Mouse (Mus musculus) monocyte, adult 5-6 weeks (primary cell): Measurements from ENCODE around the gene Srbd1. TPM values are rescaled to one million over a fixed set of nuclear protein-coding genes. Genes with fewer than 3 reads are reported as not detected.

ENCODE experiments used
- ATAC-seq: fragments of 153-309, 156-312 bp; replicated peaks from 2 replicates; pipeline ENCODE4 v1.8.0; 2017; ENCODE audit warnings: mild to moderate bottlenecking; ENCODE audit not compliant: low TSS enrichment, insufficient number of reproducible peaks, severe bottlenecking, poor library complexity, low FRiP score
- total RNA-seq: library from RNA; stranded (forward); fragments of 200-1000, 200-491, 200-594 nt; gene quantifications from 3 replicates; pipeline ENCODE4 v1.2.3, GENCODE M21; 2017

The Srbd1 gene
- total RNA-seq, 1 experiment from 2014 or later = 29.5 TPM

DNA sequence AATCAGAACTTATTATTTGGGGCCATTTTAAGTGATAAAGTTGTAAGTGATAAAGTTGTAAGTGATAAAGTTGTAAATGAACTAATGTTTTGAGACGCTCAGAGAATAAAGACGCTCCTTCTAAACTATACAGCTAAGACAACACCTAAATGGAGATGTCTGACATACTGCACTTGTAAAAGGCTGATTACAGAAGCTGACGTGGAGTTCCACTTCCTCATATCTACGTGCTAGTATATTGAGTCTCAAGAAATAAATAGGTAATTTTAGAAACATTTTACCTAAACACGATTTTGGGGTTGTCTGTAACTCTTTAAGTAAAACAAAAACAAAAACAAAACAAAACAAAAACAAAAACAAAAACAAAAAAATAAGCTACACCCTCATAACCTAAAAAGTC is 84.1 kb downstream of the Srbd1 start:
- ATAC-seq = no peak

DNA sequence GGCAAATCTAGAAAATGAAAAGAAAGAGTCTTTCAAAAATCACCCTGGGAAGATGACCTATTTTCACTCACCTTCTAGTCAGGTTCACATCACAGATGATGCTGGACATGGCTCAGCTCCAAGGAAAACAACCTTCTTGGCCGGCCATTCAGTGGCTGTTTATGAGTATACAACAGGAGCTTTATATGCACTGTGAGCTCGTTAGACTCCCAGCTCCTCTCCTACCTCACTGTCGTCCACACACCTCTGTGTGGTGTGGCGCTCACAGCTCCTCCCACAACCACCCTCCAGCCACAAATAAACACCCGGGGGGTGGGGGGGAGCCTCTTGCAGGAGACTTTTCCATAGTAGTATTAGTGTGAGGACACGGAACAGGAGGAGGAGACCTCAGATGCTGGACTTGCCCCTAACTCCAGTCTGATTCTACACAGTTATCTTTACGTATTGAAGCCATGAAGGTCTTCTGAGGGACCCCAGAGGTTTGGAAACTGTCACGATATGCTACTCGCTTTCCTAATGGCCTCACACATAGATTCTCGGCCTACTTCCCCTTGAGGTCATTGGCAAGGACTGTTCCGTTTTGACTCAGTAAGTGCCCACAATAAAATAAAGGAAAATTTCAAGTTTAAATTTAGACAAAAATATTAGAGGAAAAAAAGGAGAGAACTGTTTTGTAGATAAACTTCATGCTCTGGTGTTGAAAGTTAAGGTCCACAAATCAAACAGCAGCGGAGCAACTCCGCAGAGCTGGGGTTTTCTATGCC is 104.6 kb downstream of the Srbd1 start:
- ATAC-seq = no peak

DNA sequence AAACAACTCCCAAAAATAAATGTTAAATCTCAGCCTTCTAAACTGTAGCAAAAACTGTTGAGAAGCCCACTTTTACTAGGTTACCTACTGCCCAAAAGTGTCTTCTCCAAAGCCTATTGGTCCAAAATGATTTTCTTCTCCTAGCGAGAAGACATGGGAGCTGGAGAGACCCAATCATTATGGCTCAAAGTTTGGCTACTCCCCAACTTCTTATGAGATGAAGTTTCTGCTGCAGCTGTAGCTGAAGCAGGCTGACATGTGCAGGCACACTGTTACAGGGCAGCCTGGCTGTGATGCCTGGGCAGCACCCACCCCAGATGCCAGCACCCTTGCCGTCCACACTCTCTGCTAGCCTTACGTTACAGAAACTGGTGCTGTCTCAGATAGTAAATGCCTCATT is 105.2 kb downstream of the Srbd1 start:
- ATAC-seq = no peak

DNA sequence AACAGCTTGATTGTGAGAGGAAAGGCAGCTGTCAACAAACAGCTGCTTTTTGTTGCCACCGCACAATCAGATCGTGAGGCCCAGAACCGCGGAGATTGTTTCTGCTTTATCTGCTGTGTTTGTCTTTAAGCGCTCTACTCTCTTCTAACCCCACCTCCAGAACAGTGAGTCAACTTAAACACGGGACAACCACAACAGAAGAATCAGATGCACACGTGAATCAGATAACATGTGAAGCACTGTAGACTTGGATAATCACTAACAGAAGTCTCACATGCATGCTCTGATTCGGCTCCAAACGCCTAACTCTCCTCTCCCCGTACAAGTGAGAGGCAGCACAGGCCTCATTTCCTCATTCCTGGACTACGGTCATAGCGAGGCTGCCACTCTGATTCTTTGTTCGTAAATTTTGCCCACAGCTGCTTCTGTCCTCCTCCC is 106.7 kb downstream of the Srbd1 start:
- ATAC-seq = no peak

DNA sequence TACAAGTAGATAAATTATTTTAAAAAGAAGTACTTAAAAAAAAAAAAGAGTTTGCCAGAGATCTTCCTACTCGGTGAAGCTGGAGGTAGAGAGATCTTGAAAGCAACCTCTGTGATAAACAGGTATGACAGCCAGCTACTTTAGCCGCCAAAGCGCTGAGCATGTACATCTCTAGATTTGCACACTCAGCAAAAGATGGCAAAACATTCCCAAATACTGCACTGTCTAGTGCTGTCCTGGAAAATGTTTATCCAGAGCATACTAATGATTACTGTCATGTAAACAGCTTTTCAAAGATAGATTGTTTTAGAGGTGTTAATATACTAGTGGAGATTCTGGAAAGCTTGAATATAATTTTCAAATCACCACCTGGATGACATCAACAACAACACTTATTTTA is 109.4 kb downstream of the Srbd1 start:
- ATAC-seq = no peak

DNA sequence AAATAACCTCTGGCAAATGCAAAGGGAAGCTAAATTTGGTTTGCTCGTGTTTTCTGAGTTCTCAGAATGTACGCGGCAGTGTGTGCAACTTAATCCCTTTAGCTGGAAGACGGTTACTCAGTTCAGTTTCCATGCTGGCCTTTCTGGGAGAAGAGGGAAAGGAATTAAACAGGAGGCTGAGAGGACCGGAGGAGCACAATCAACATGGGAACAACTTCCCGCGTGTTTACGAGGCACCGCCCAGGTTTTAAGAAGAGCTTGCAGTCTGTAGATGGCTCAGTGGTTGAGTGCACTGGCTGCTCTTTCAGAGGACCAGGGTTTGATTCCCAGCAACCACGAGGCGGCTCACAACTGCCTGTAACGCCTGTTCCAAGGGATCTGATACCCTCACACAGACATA is 109.8 kb downstream of the Srbd1 start:
- ATAC-seq = no peak

DNA sequence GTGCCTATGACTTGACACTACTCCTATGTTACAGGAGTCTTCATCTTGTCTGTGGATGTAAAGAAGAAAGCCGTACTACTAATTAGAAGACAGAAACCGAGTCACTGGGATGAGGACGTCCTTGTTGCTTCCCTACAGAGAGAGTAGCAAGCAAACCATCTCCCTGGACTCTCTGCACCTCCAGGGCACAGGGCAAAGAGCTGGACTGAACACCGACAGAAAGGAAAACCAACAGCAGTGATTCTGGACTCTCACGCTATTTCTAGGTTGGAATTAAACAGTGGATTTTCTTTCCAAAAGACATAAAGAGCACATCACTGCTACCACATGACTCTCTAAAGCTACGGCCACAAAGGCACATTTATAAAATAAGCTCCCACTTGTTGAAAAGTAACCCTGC is 110.3 kb downstream of the Srbd1 start:
- ATAC-seq = no peak

DNA sequence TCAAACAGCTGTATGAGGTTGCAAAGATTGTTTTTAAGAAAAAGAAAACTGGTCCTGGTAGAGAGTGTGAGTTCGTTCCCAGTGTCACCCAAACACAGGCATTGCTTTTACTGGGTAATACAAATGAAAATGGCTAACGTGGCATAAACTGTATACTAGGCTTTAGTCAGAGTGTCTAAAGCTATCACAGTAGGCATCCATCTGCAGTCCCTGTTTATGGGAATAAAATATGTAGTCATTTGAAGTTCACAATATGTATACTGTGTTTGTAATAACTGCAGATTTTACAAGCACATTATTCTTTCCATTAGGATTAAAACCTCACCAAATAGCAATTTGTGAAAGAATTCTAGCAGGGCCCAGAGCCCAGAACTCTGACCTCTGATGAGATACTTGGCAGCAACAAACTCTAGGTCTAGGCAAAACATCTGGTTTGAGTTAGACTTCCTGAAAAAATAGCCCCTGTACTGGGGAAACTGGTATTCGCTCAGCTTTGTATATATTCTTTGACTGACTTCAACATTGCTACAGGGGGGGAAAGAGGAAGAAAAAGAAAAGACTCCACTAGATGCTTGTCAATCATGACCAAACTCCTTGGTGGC is 112.8 kb downstream of the Srbd1 start:
- ATAC-seq = no peak

DNA sequence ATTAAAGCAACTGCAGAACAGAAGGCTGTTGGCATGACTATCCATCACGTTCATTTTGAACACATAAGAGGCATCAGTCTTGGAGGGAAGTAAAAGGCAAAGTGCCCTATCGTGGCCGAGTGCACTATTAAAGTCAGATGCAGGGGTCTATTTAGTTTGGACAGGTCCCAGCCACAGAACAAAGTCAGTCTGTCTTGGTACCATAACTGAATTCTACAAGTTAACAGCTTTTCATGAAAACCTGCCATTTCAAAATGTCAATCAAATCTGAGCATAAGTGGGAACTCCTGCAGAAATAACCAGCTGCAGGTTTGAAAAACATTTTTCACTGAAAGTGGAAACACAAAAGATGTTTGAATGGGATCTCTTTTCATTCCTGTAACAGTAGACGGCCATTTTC is 115.0 kb downstream of the Srbd1 start:
- no peak for ATAC-seq

DNA sequence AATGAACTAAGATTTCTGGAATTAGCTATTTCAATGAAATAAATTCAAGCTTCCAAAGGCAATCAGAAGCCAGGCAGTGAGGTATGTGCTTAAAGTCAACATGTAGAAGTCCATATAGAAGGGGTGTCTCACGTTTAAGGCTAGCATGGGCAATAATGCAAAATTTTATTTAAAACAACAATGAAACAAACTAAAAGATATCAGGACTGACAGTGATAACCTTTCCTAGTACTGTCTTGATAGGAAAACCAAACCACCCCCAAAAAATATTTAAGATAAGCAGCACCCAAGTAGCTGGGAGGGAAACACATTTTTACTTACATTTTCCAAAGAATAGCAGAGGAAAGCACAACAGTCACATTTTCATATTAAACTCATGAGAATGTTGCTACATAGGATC is 115.8 kb downstream of the Srbd1 start:
- ATAC-seq = no peak

DNA sequence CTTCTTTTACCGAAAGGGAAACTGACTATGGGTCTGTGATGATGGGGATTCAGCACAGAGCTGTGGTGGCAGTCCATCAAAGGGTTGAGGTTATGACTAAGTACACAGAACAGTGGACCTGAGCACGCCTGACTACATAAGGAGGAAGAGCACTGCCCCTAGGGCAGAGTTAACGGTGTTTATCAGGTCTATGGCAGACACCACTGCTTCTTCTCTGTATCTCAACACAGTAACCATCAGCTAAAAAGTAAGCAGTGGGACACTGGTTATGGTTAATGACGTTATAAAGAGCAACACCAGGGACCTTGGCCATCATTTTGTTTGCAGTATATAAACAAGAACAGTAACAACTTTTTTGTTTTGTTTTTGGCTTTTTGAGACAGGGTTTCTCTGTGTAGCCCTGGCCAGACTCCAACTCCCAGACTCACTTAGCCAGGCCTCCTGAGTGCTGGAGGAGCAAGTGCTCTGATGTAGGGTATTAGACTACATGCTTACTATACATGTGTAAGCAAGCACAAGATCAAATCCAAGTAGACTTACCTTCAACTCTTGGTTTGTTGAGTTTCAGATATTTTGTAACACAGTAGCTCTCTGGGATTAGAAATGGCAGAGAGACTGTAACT is 117.3 kb downstream of the Srbd1 start:
- ATAC-seq = no peak

DNA sequence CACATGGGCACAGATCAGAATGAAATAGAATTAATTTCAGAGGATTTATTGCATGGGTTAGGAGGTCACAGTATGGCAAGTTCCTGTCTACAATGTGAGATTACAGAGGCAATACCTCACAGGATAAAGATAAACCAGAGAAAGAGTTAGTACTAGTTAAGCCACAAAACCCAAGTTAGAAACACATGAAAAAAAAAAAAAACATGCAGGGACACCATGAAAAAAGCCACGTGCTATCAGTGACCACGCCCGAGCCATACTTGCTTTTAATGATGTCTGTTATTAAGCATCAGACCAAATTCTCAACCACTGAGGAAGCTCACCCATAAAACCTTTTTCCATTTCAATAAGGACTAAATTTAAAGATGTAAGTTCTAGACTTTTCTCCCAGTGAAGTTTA is 120.4 kb downstream of the Srbd1 start:
- no peak for ATAC-seq

DNA sequence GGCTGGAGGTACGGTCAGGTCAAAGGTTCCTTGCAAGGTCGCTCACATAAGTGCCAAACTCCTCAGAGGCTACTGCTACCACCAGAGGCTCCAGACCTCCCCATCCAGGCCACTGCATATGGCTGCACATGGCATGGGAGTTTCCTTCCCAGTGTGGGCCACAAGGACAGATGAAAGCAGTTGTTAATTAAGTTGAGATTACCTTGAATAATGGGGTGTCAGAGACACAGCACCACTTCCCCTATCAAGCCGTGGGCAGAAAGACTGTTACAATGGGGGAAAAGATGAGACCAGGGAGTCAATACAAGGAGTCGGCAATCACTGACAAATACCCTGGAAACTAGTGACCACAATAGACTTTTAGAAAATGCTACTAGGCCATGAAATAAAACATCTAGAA is 122.6 kb downstream of the Srbd1 start:
- ATAC-seq = no peak

DNA sequence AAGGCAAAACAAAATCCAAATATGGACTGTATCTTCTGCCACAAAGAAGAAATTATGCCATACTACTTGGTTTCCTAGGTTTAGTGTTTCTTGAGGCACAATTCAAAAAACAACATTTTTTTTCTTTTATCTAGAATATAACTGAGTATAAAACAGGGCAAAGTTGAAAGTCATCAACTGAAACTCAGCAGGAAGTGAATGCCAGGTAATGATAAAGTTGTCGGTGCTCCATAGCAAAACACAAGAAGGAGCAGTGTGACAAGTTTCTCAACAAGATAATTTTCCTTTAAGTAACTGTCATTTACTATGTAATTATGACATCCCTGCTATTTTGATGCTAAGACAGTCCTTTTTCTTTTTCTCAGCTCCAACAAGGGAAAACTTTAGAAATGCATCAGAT is 123.2 kb downstream of the Srbd1 start:
- no peak for ATAC-seq

DNA sequence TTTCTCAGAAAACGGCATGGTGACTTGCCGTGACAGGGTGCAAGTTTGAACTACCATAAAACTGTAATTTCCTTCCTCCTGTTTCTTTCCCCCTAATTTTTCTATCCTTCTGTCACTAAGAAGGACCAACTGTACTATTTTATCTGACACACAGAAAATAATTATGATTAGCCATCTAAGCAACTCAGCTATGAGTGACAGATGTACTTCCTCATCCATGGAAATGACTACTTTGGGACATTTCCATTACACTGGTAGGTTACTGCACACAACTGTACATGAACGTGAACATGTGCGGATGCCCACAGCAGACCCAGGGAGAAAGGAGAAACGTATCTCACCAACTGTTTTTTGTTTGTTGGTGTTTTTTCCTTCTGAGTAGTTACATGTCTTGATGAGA is 123.7 kb downstream of the Srbd1 start:
- no peak for ATAC-seq

DNA sequence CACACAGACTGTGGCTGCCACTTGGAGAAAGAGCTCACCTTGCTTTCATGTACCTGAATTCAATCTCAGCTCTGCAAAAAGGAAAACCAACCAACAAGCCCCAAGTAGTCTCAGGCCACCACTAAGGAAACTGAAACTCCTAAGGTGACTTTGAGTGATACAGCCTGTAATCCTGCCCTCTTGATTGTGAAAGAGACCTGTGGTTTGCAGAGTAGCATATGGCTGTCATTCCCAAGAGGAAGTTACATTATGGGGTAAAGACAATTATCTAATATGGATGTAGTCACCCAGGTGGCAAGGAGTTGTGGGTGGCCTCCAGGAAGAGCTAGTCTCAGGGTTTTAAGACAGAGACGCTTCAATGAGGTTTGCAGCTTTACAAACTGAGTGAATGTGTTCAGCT is 125.2 kb downstream of the Srbd1 start:
- no peak for ATAC-seq

DNA sequence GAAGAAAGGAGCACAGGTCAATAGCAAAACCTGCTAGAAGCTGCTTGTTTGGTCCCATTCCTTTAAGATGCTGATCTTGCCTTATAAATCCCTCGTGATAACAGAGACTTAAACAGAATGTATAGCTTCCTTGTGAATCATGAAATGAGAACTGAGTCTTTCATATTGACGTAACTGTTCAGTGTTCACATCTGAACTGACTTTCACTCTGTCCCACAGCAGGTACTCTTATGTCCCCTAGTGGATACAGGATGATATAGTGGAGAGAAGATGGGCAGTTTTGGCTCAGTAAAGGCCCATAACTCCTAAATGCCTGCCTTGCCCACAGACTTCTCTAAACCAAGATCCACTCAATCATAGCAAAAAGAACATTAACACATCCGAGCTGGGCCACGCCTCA is 130.7 kb downstream of the Srbd1 start:
- ATAC-seq = no peak

DNA sequence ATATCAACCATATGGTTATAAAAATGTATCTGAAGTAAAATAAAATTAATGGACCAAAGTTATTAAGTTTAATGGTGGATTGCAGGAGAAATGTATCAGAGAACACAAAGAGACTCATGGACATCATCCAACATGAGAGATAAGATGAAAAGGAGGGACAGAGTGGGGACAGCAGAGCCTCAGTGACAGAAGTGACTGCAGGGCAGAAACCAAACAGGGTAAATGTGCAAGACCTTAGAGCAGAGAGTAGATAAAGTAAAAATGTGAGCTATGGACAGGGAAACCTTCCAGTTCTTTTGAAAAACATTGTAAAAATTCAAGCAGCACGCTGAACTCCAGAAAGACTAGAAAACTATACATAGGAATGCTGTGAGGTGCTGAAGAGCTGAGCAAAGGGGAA is 132.4 kb downstream of the Srbd1 start:
- no peak for ATAC-seq

DNA sequence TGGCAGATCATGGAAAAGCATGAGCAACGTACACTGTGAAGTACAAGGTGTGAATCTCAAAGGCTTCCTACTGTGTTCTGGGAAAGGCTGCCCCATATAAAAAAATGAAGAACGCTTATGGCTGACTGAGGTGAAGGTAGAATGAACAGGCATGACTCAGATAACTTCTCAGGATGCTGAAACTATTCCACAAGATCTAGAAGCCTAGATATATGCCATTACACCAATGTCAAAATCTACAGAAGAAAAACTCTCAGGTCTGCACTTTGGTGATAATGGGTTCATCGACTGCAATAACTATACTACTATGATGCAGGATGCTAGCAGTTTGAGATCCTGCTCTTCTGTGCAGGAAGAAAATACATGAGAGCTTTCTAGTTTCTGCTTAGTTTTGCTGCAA is 133.1 kb downstream of the Srbd1 start:
- no peak for ATAC-seq

DNA sequence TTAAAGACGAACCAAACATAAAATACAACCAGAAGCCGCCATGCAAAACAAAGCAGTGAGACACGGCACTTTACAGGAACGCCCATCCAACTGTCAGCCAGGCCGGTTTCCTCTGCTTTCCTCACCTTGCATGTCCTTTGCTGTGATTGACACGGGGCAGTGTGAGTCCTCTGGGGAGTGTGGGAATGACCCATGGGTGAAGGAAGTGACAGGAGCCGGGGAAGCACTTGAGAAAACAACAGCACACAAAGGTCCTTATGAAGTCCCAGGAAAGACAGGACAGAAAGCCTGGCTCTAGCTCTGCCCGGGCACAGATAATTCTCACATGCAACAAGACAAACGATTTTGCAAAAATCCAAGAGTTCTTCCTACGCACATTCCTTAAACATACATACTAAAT is 136.6 kb downstream of the Srbd1 start:
- ATAC-seq = no peak
